Mouse (Mus musculus) ES-Bruce4 (cell line): ENCODE data around the gene Usp8. TPM values are rescaled to one million over a fixed set of nuclear protein-coding genes. Genes with fewer than 3 reads are reported as not detected.
A peak's percentile ranks its signal among the peaks of the same experiment; 100 is the strongest.

ENCODE experiments used
- H3K27ac ChIP-seq: 2 replicates; pipeline ENCODE4 v1.5.1; 2012; ENCODE audit warnings: low read length, inconsistent platforms; ENCODE audit not compliant: insufficient read depth
- H3K27me3 ChIP-seq: 2 replicates; pipeline ENCODE4 v1.6.1; 2012; ENCODE audit warnings: mild to moderate bottlenecking, low read length, inconsistent platforms; ENCODE audit not compliant: control insufficient read depth, poor library complexity, insufficient read depth, severe bottlenecking
- H3K36me3 ChIP-seq: 2 replicates; pipeline ENCODE4 v1.6.1; 2012; ENCODE audit warnings: inconsistent platforms, mild to moderate bottlenecking, low read length, moderate library complexity; ENCODE audit not compliant: control insufficient read depth, poor library complexity, insufficient read depth, severe bottlenecking
- H3K4me1 ChIP-seq: one replicate; pipeline ENCODE4 v1.8.1; 2011; ENCODE audit warnings: low read length; ENCODE audit not compliant: control insufficient read depth, insufficient read depth
- H3K4me3 ChIP-seq: 2 replicates; pipeline ENCODE4 v1.5.1; 2011; ENCODE audit warnings: low read depth, mild to moderate bottlenecking, low read length
- H3K9ac ChIP-seq: 2 replicates; pipeline ENCODE4 v1.6.1; 2012; ENCODE audit warnings: low read depth, mild to moderate bottlenecking, inconsistent platforms; ENCODE audit not compliant: poor library complexity, severe bottlenecking
- H3K9me3 ChIP-seq: replicated peaks from 2 replicates; pipeline ENCODE4 v1.6.1; 2012; ENCODE audit warnings: mild to moderate bottlenecking, low read length, inconsistent platforms; ENCODE audit not compliant: control insufficient read depth, poor library complexity, insufficient read depth, severe bottlenecking
- CTCF ChIP-seq: IDR thresholded peaks from one replicate; pipeline ENCODE4 v1.8.1; 2011; ENCODE audit warnings: low read depth, low read length
- EP300 ChIP-seq: IDR thresholded peaks from 2 replicates; pipeline ENCODE4 v1.6.1; 2011; ENCODE audit warnings: low read depth, low read length; ENCODE audit not compliant: insufficient read depth
- POLR2A ChIP-seq: IDR thresholded peaks from one replicate; pipeline ENCODE4 v1.8.1; 2011; ENCODE audit warnings: low read length; ENCODE audit not compliant: insufficient read depth
- polyA plus RNA-seq: library from polyadenylated mRNA; stranded (reverse); fragments of >200 nt; gene quantifications from 2 replicates; pipeline ENCODE4 v1.2.4, GENCODE M21; 2011; ENCODE audit warnings: low read depth; ENCODE audit not compliant: missing spikeins, insufficient read depth, insufficient read length

The Usp8 gene
- 66.3 and 75.3 TPM in 2 replicates for polyA plus RNA-seq

DNA sequence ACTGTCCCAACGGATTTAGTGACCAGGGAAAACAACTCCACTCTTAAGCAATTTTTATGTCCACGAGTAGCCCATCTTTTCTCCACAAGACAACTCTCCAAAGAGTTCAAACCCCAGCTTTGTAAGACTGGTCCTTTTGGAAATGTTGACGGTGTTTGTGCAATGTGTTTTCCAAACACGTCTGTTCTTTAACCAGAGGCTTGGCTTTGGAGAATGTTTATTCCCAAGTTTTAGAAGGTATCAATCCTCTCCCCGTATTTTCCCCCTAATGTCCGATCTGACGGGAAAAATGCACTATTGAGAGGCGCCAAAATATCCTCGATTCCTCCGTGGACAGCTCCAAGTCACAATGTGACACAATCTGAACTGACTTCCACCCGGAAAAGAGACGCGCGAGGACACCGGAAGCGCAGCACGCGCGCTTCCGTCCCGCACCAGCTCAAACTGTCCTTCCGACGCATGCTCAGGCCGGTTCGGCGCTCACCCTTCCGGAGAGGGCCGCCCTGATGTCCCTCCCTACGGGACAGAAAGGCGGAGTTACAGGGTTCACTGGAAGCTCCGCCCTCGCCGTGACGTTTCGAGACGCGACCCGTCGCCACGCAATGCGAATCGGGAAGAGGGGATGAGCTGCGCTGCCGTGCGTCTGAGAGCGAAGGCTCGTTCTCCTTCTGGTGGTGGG, at the start of gene Usp8:
Gene Usp8, plus strand, starts transcription at position 570 of the 679 bp plus-strand sequence.
- TF ChIP-seq EP300, result no peak
- peak; percentile 86 for TF ChIP-seq POLR2A
- no peak for TF ChIP-seq CTCF
- H3K9ac ChIP-seq, result peak within 1 kb of the TSS; percentile 47
- H3K27ac ChIP-seq, result peak within 1 kb of the TSS; percentile 28; the same call in 1 of the 2 replicates
- H3K4me3 ChIP-seq, result peak within 1 kb of the TSS; percentile 59
- H3K9me3 ChIP-seq, result no peaks in the 10 kb centered on the region
- H3K4me1 ChIP-seq, result peaks cover 1% of the 10 kb centered on the region
- H3K36me3 ChIP-seq, result no peaks in the 10 kb centered on the region
- no peaks in the 10 kb centered on the region for H3K27me3 ChIP-seq

DNA sequence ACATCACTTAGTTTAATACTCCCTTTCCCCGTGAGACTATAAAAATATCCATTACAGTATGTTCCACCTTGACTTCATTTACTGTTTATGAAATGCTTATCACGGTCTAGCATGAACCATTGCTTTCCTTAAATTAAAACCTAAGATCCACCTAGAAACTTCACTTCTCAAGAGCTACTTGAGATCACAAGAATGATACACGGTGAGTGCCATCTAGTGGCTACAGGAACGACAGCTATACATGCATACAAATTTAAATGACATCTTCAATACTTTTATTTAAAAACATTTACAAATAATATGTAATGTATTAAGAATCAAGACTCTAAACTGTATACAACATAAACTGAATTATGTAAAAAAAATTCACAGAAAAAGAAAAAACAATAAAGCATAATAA, 43.6 kb upstream of the Usp8 start:
- no peak overlapping the region for H3K4me3 ChIP-seq
- no peaks in the 10 kb centered on the region for H3K27me3 ChIP-seq
- H3K9ac ChIP-seq, result no peak overlapping the region
- no peak for TF ChIP-seq CTCF
- no peak for TF ChIP-seq EP300
- no peak for TF ChIP-seq POLR2A
- H3K36me3 ChIP-seq, result 0 out of 2 replicates have a peak, but pooled peaks cover 2% of the 10 kb centered on the region
- H3K9me3 ChIP-seq, result no peaks in the 10 kb centered on the region
- H3K4me1 ChIP-seq, result no peaks in the 10 kb centered on the region
- H3K27ac ChIP-seq, result no peak overlapping the region

DNA sequence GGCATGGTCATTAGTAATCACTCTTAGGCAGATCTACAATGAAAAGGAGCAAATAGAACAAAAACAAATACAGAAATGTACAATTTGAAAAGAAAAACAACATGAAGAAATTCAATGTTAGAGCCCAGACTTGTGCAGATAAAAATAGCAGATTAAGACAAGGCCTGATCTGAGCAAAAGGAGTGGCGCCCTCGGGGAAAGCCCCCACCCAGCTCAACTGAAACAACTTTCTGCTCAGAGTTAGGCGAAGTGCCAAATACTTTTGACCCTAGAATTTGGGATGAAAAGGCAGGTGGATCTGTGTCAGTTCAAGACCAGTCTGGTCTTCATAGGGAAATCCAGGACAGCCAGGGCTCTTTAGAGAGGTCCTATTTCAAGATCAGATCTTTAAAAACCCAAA, 41.1 kb upstream of the Usp8 start:
- H3K9me3 ChIP-seq, result no peaks in the 10 kb centered on the region
- no peak overlapping the region for H3K9ac ChIP-seq
- 0 out of 2 replicates have a peak, but pooled peaks cover 2% of the 10 kb centered on the region for H3K36me3 ChIP-seq
- no peaks in the 10 kb centered on the region for H3K4me1 ChIP-seq
- no peak overlapping the region for H3K4me3 ChIP-seq
- TF ChIP-seq POLR2A, result no peak
- TF ChIP-seq EP300, result no peak
- TF ChIP-seq CTCF, result no peak
- H3K27ac ChIP-seq, result no peak overlapping the region
- no peaks in the 10 kb centered on the region for H3K27me3 ChIP-seq

DNA sequence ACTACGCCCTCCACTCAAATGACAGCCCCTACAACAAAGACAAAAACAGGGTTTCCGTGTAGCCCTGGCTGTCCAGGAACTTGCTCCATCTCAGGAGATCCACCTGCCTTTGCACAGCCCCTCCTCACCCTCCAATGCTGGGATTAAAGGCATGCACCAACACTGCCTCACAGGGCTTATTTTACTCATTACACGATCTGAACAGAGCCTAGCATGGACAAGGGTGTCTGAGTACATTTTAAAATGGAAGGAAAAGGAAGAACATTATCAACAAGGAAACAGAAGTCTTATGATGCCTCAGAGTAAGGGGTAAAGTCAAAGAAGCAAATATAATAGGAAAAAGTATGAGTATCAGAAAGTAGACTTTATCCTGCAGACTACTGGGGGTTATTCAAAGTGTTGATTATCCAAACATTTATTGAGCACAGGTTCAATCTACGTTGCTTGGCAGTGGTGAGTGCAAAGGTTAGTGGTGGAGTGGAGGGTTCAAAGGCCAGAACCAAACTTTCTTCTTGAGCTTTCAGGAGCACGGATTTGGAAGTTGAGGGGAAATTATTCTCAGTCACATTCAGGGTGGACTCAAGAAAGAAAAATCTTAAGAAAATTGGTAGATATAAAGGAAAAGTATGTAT, 38.4 kb upstream of the Usp8 start:
- H3K36me3 ChIP-seq, result peaks cover 2% of the 10 kb centered on the region; the same call in 1 of the 2 replicates
- H3K9me3 ChIP-seq, result no peaks in the 10 kb centered on the region
- no peaks in the 10 kb centered on the region for H3K27me3 ChIP-seq
- TF ChIP-seq EP300, result no peak
- no peak for TF ChIP-seq CTCF
- no peak for TF ChIP-seq POLR2A
- H3K27ac ChIP-seq, result no peak overlapping the region
- H3K4me1 ChIP-seq, result no peaks in the 10 kb centered on the region
- no peak overlapping the region for H3K4me3 ChIP-seq
- no peak overlapping the region for H3K9ac ChIP-seq

DNA sequence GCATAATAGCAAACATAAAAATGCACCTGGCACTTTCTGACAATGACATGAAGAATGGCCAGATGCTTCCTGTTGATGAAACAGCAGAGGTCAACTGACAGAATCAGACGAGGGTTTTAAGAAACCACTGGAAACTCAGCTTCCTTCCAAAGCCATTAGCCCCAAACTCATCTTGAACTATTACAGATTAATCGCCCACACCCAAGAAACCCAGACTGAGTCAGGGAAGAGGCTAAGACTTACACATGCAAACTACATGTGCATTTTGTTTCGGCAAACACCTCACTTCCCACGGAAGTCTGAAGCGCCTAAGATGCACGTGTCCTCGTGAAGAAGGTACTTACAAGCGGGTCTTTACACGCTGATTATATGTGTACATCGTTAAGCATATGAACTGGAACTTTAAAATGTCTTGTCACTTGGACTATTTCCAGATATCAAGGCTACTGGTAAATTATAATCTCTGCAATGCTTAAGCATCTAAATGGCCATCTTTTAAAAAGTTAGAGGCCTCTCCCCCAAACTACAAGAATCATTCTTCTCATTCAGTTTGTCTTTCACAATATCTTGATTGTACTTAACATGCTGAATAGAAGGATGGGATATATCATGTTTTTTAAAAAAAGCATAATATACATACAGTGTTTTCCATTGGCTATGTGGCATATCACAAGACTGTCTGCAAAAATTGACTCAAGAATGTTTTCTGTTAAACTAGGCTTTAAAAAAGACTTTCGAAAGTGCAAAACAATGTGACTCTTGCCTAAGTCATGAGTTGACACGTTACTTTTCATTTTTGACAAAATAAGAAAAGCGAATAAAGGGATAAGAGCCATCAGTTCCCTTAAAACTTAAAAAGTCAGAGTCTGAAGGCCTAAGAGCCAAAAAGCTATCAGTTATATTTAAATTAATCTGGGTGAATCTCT, 33.5 kb upstream of the Usp8 start:
- TF ChIP-seq POLR2A (no peak), CTCF (no peak), EP300 (no peak)
- no peaks in the 10 kb centered on the region for H3K27me3 ChIP-seq
- no peaks in the 10 kb centered on the region for H3K9me3 ChIP-seq

More for the DNA sequence above, 33.5 kb upstream of the Usp8 start:
- Histone ChIP-seq H3K9ac (peak overlapping the region; percentile 98), H3K36me3 (no peaks in the 10 kb centered on the region; the same call in 1 of the 2 replicates), H3K27ac (peak overlapping the region; percentile 89), H3K4me3 (peak overlapping the region; percentile 54), H3K4me1 (peaks cover 2% of the 10 kb centered on the region)
